Mouse (Mus musculus) limb, embryonic 13.5 days (tissue): ENCODE data around the gene Hoxd11. TPM values are rescaled to one million over a fixed set of nuclear protein-coding genes. Genes with fewer than 3 reads are reported as not detected.

Experiments
- ATAC-seq: fragments of 200-750 bp; cut with Nextera tagmentation; 2 replicates; pipeline ENCODE4 v1.8.0; 2017; ENCODE audit warnings: low read depth, moderate number of reproducible peaks, moderate TSS enrichment; ENCODE audit not compliant: low FRiP score
- H3K27ac ChIP-seq: fragments of 300-500 bp; sonication (generic); 2 replicates; pipeline ENCODE4 v1.5.1; 2015; ENCODE audit warnings: inconsistent platforms, mild to moderate bottlenecking, moderate library complexity
- H3K27me3 ChIP-seq: fragments of 300-500 bp; sonication (generic); 2 replicates; pipeline ENCODE4 v1.6.1; 2015; ENCODE audit warnings: mild to moderate bottlenecking, inconsistent platforms
- H3K36me3 ChIP-seq: fragments of 300-500 bp; sonication (generic); 2 replicates; pipeline ENCODE4 v1.6.1; 2015; ENCODE audit warnings: inconsistent platforms, mild to moderate bottlenecking, moderate library complexity
- H3K4me1 ChIP-seq: fragments of 300-500 bp; sonication (generic); 2 replicates; pipeline ENCODE4 v1.6.1; 2015; ENCODE audit warnings: inconsistent platforms
- H3K4me2 ChIP-seq: fragments of 300-500 bp; sonication (generic); replicated peaks from 2 replicates; pipeline ENCODE4 v1.6.1; 2015; ENCODE audit warnings: inconsistent platforms, mild to moderate bottlenecking, moderate library complexity
- H3K4me3 ChIP-seq: fragments of 300-500 bp; sonication (generic); 2 replicates; pipeline ENCODE4 v1.5.1; 2015; ENCODE audit warnings: moderate library complexity, mild to moderate bottlenecking, inconsistent platforms
- H3K9ac ChIP-seq: fragments of 300-500 bp; sonication (generic); 2 replicates; pipeline ENCODE4 v1.6.1; 2015; ENCODE audit warnings: mild to moderate bottlenecking, inconsistent platforms
- H3K9me3 ChIP-seq: fragments of 300-500 bp; sonication (generic); 2 replicates; pipeline ENCODE4 v1.6.1; 2016; ENCODE audit warnings: inconsistent platforms
- WGBS: fragments of 180-500 bp; shearing (Covaris S2); methylation state at CpG from one replicate; pipeline ENCODE4 v1.1.7; 2015; 5-methylcytosine and 5-hydroxymethylcytosine counted together
- polyA plus RNA-seq: library from polyadenylated mRNA; unstranded; fragments of >200 nt; fragmentation: Nextera tagmentation; extraction: Ambion mirVana; gene quantifications from 2 replicates; pipeline ENCODE4 v1.2.1, GENCODE M21; 2015

Gene Hoxd11
- polyA plus RNA-seq, 1 experiment from 2014 or later: 19.1 TPM

DNA sequence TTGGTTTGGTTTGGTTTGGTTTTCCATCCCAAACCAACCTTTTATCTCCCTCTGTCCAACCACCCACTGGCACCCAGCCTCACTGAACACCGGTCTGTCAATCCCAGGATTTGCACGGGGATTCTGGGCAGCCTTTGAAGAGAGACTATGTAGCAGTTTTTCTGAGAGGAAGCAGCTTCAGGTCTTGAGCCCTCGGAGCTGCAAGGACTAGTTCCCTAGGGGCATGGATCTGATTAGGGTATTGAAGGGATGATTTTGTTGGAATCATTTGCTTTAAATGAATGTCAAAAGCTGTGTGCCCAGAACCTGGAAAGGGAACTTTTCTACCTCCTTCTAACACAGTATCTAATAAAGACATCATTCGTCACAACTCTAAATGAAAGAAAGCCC is 22.7 kb upstream of the Hoxd11 start:
- H3K9ac ChIP-seq: peak overlapping the region; percentile 98
- 5% methylated on average over 4 of the region's 4 CpGs for WGBS
- H3K4me2 ChIP-seq: peak overlapping the region; percentile 74
- H3K9me3 ChIP-seq: no peaks in the 10 kb centered on the region
- ATAC-seq: no peak
- 0 out of 2 replicates have a peak, but pooled peaks cover 2% of the 10 kb centered on the region for H3K36me3 ChIP-seq
- peak overlapping the region; percentile 63 for H3K4me3 ChIP-seq
- peaks cover 45% of the 10 kb centered on the region for H3K27me3 ChIP-seq
- H3K27ac ChIP-seq: peak overlapping the region; percentile 95
- H3K4me1 ChIP-seq: peaks cover 11% of the 10 kb centered on the region; the same call in 1 of the 2 replicates

DNA sequence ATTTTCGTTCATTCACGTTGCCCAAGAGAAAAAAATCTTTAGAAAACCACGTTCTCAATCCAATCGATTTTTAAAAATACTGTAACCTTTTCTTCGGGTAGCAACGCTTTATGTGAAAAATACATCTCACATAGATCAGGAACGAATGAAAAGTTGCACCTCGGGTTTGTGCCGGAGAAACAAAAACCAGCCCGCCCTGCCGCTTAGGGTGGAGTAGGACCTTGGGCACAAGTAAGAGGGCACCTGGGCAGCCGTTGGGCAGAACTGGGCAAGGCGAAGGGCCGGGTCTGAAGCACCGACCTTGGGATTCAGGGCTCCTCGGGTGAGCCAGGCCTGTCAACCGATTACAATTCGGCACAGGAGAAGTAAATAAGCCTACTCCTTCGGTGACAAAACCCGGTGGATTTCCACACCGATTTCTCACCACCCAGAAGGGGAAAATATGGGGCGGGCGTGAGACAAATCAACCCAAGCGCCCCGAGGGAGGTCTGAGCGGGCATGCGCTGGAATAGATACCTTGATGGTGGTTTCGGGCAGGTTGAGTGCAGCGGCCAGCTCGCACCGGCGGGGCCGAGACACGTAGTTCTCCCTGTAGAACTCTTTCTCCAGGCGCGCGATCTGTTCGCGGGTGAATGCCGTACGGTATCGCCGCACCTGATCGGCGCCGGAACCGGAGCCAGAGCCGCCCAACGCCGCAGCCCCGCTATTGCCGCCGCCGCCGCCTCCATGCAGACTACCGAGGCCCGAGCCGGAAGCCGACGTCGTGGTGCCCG is 21.9 kb upstream of the Hoxd11 start:
- Histone ChIP-seq H3K9me3 (no peaks in the 10 kb centered on the region), H3K27me3 (peaks cover 45% of the 10 kb centered on the region), H3K4me2 (peak overlapping the region; percentile 74), H3K4me3 (peak overlapping the region; percentile 63), H3K4me1 (peaks cover 15% of the 10 kb centered on the region; the same call in 1 of the 2 replicates), H3K27ac (peak overlapping the region; percentile 95), H3K9ac (peak overlapping the region; percentile 98), H3K36me3 (0 out of 2 replicates have a peak, but pooled peaks cover 2% of the 10 kb centered on the region)
- ATAC-seq: no peak
- 1% methylated on average over 62 of the region's 62 CpGs for WGBS

DNA sequence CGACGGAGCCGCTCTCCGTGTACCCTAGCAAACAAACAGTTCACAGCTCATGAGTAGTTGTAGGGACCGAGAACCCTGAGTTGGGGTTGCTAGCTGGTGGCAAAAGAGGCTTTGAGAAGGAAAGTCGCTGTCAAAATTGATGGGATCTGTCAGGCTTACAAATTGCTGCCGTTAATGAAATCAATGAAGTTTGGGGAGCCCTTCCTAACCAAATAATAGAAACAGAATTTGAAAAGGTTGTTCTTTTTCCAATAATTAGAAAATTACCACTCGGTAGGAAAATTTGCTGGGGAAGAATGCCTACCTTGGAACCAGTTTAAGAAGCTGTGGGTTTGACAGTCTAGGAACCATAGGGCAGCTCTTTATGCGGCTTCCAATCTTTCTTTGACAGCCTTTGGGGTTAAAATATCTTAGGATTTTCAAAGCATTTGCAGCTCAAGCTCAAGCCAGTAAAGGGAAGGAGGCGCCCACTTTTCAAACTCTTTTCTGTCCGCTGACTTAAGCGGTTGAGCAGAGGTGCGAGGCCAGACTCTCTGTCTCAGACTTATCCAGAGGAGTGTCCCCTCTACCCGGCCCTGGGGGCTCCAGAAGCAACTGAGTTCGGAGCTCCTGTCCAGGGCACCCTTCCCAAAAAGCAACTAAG is 21.2 kb upstream of the Hoxd11 start:
- H3K4me1 ChIP-seq: peaks cover 15% of the 10 kb centered on the region; the same call in 1 of the 2 replicates
- H3K27me3 ChIP-seq: peaks cover 49% of the 10 kb centered on the region
- peak overlapping the region; percentile 95 for H3K27ac ChIP-seq
- WGBS: 2% methylated on average over 15 of the region's 15 CpGs
- no peaks in the 10 kb centered on the region for H3K9me3 ChIP-seq
- no peak for ATAC-seq
- peak overlapping the region; percentile 74 for H3K4me2 ChIP-seq
- peak overlapping the region; percentile 98 for H3K9ac ChIP-seq
- H3K4me3 ChIP-seq: peak overlapping the region; percentile 63
- 0 out of 2 replicates have a peak, but pooled peaks cover 2% of the 10 kb centered on the region for H3K36me3 ChIP-seq

DNA sequence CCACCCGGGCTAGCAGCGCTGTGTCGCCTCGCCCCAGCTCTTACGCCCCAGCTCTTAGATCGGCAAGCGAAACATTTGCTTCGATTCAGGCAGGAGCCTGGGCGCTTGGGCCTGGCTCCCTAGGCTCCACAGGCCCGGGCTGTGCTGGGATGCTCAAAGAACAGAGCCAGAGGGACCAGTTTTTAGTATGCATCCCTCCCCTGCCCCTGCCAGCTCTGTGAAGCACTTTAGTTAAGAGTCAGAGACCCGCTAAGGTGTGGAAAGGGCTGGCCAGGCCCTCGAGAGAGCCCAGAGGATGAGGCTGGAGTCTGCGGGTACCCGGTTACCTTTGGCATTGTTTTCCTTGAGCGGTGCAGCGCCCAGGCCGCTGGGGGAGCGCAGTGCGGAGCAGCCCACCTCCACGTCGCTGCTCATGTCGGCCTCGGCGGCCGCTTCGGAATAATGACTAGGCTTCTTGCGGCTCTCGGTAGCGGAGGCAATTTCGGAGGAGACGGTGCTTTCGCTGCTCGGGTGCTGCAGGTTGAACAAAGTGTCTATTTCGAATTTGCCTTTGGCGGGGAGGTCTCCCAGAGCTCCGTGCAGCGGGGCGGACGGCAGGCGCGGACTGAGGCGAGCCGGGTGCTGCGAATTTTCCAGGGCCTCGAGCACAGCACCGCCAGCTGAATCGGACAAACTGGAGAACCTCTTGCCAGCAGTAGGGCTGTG is 20.5 kb upstream of the Hoxd11 start:
- under 1% methylated on average over 47 of the region's 47 CpGs for WGBS

DNA sequence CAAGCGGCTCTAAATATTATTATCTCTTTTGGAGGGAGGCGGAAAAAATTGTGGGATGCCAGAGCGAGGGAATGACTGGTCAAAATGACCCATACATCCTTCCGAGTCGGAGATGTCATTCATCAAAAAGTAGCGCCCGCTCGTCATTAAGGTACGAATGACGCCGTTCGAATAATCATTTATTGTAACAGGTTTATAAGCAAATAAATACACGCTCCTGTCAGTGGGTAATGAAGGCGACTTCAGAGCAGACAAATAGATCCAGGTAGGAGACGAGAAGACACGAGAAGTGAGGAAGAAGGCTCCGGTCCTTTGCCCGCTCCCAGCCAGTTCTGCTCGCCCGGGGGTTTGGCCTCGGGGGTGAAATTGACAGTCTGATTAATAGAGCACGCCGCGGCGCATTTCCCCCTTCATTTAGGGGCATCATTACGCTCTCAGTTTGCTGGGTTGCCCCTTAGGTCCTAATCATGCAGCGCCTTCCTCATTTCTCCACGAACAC is 19.8 kb upstream of the Hoxd11 start, which contains the start of gene Evx2:
Gene Evx2, minus strand, starts transcription at position 51 of the 499 bp plus-strand sequence.
- no peak for ATAC-seq
- Histone ChIP-seq H3K4me2 (peak within 1 kb of the TSS; percentile 74), H3K27ac (peak within 1 kb of the TSS; percentile 95), H3K27me3 (peaks cover 55% of the 10 kb centered on the region), H3K4me3 (peak within 1 kb of the TSS; percentile 63), H3K9me3 (no peaks in the 10 kb centered on the region), H3K36me3 (0 out of 2 replicates have a peak, but pooled peaks cover 2% of the 10 kb centered on the region), H3K4me1 (peaks cover 17% of the 10 kb centered on the region), H3K9ac (peak within 1 kb of the TSS; percentile 98)
- WGBS: under 1% methylated on average over 28 of the region's 28 CpGs

More for the DNA sequence above, 20.5 kb upstream of the Hoxd11 start:
- H3K4me1 ChIP-seq: peaks cover 15% of the 10 kb centered on the region; the same call in 1 of the 2 replicates
- peak overlapping the region; percentile 74 for H3K4me2 ChIP-seq
- peak overlapping the region; percentile 98 for H3K9ac ChIP-seq
- no peak for ATAC-seq
- no peaks in the 10 kb centered on the region for H3K9me3 ChIP-seq
- 0 out of 2 replicates have a peak, but pooled peaks cover 2% of the 10 kb centered on the region for H3K36me3 ChIP-seq
- peak overlapping the region; percentile 63 for H3K4me3 ChIP-seq
- peak overlapping the region; percentile 95 for H3K27ac ChIP-seq
- H3K27me3 ChIP-seq: peaks cover 53% of the 10 kb centered on the region

DNA sequence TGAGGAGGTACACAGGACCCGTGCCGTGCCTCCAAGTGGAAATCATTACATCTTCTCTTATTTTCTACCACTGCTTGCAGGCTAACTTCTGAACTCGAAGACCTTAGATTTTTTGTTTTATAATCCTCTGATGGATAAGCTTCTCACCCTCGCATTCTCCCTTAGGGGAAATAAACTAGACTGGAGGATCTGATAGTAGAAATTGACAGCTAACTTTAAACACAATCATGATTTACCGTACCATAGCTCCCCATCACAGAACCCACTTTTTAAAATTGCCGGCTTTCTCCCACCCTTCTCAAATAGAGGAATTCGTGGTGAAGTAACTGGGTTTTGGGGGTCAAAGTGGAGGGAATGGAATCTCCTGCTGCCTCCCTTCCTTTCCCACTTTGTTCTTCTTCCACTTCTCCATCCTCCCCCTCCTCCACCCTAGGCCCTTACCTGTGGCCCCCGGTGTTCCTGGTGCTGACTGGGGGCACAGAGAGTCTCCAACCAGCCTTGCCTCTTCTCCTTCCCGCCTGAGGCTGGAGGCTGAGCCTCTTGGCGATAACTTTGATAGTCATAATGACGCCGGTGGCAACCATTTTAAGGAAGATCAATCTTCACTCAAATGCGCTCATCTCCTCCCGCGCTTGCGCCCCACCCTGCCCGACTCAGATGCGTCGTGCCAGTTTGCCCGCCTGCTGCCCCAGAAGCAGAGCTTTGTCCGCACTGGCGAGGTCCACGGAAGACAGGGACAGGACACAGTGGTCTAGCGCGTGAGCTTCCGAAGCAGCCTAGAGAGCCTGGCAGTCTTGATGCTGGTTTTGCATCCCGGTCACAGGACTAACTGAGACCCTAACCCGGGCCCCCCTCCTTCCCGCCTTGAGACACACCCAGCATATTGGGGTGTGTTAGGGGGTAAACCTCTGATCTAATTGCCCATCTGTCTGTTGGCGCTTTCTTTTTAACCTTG is 18.7 kb upstream of the Hoxd11 start:
- H3K27ac ChIP-seq: peak overlapping the region; percentile 95
- peaks cover 16% of the 10 kb centered on the region for H3K4me1 ChIP-seq
- peak overlapping the region; percentile 74 for H3K4me2 ChIP-seq
- WGBS: 1% methylated on average over 30 of the region's 30 CpGs
- H3K36me3 ChIP-seq: 0 out of 2 replicates have a peak, but pooled peaks cover 2% of the 10 kb centered on the region
- peak overlapping the region; percentile 63 for H3K4me3 ChIP-seq
- H3K27me3 ChIP-seq: peaks cover 49% of the 10 kb centered on the region
- no peaks in the 10 kb centered on the region for H3K9me3 ChIP-seq
- ATAC-seq: peak; percentile 42; the same call in 1 of the 2 replicates
- H3K9ac ChIP-seq: peak overlapping the region; percentile 98

DNA sequence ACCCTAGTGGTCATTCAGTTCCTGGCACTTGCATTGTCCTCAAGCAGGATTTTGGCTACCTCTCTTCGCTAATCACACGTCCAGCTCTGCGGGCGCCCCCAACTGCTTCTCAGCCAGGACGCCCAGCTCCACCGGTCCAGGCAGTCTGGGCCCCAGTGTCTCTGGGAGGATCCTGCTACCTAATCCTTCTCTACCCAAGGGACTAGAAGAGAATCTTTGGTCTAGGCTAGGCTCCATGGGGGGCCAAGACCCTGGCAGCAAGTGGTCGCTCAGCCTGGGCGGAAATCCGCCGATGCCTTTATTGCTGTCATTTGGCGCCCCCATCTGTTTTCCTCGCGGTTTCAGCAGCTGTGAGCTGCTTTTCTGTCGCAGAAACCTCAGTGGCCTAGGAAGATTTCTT is 17.7 kb upstream of the Hoxd11 start:
- 0 out of 2 replicates have a peak, but pooled peaks cover 2% of the 10 kb centered on the region for H3K36me3 ChIP-seq
- under 1% methylated on average over 14 of the region's 14 CpGs for WGBS
- H3K4me1 ChIP-seq: peaks cover 16% of the 10 kb centered on the region
- H3K27ac ChIP-seq: peak overlapping the region; percentile 95
- H3K4me3 ChIP-seq: peak overlapping the region; percentile 63
- H3K9ac ChIP-seq: peak overlapping the region; percentile 98
- peak overlapping the region; percentile 74 for H3K4me2 ChIP-seq
- H3K27me3 ChIP-seq: peaks cover 51% of the 10 kb centered on the region
- H3K9me3 ChIP-seq: no peaks in the 10 kb centered on the region
- peak; percentile 38 for ATAC-seq

DNA sequence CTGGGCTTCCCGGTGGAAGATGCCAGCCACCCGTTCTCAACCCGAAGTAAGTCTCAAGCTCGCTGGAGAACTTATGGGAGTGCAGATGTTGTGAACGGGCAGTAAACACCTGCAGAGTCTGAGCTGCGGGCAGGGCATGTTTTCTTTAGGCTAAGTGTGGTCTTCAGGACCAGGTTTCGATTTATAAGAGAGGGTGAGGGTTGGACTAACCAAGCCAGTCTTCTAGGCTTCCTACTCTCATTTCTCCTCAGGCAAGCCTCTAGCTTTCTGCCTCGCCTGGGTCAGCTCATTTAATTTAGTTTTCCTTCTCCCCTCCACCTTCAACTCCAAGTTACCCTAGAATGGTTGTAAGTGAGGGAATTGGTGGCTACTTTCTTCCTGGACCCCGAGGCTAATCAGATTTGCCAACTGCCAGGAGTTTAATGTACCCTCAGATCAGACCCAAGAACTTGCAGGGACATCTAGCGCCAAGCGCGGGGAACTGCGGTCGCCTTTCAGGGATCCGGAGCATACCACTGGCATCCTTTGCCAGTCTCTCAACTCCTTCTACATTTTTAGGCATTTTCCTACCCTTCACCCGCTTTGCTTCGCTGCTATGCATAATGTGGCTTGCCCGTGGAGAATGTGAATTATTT is 15.9 kb upstream of the Hoxd11 start:
- H3K36me3 ChIP-seq: no peaks in the 10 kb centered on the region
- no peak for ATAC-seq
- H3K27me3 ChIP-seq: peaks cover 57% of the 10 kb centered on the region
- peak overlapping the region; percentile 64 for H3K9ac ChIP-seq
- WGBS: 2% methylated on average over 18 of the region's 18 CpGs
- peak overlapping the region; percentile 74 for H3K4me2 ChIP-seq
- no peaks in the 10 kb centered on the region for H3K9me3 ChIP-seq
- H3K27ac ChIP-seq: peak overlapping the region; percentile 85
- peaks cover 16% of the 10 kb centered on the region for H3K4me1 ChIP-seq
- H3K4me3 ChIP-seq: peak overlapping the region; percentile 36

DNA sequence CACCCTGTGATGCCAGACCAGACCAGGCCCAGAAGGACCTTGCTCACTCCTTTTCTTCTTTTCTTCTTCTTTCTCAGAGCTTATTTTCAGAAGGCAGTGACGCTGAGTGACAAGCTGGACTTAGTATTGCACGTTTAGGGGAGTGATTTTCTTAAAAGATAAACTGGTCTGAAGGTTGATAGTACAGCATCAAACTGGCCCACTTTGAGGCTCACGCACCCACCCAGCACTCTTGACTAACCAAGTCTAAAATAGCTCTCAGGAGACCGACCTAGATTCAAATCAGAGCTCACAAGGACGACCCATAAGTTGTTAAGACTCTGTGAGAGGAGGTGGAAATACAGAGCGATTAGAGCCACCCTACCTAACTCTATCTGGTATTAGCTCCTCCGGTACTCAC is 12.9 kb upstream of the Hoxd11 start:
- Histone ChIP-seq H3K27ac (peak overlapping the region; percentile 80), H3K9ac (peak overlapping the region; percentile 75), H3K4me3 (peak overlapping the region; percentile 79)

DNA sequence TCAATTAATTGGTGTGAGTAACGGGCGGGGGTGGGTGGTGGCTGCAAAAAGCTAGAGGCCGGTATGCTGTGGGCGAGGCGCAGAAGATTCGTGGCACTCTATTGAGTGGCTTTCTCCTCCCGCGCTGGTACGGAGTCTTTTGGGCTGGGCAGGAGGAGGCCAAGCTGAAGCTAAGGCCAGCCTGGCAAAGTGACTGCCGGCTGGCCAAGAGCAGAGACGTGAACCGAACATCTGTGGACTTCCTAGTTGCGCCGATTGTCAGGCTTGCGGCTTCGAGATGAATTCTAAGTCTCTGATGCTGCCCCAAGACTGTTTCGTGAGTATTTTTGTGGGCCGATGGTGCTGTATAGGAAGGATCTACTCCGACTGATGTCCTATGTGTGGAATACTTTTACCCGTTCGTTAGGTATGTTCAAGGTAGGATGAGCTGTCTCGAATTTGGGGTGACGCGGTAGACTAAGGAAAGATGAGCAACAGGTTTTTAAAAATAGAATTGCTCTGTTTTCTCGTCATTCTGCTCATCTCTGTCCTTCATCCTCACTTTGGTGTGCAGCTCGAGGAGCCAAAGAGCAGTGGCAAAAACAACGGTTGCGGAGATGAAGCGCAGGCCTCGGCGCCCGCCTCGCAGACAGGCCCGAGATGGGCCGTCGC is 12.0 kb upstream of the Hoxd11 start:
- no peak for ATAC-seq
- 2% methylated on average over 36 of the region's 36 CpGs for WGBS
- Histone ChIP-seq H3K36me3 (peaks cover 7% of the 10 kb centered on the region; the same call in 1 of the 2 replicates), H3K27me3 (peaks cover 54% of the 10 kb centered on the region), H3K9ac (peak overlapping the region; percentile 97), H3K4me2 (peak overlapping the region; percentile 68), H3K4me1 (peaks cover 5% of the 10 kb centered on the region; the same call in 1 of the 2 replicates), H3K9me3 (no peaks in the 10 kb centered on the region), H3K27ac (peak overlapping the region; percentile 96), H3K4me3 (peak overlapping the region; percentile 79)

More for the DNA sequence above, 12.9 kb upstream of the Hoxd11 start:
- WGBS: 6% methylated on average over 7 of the region's 7 CpGs
- Histone ChIP-seq H3K27me3 (peaks cover 58% of the 10 kb centered on the region), H3K9me3 (no peaks in the 10 kb centered on the region), H3K4me1 (peaks cover 11% of the 10 kb centered on the region; the same call in 1 of the 2 replicates), H3K36me3 (peaks cover 7% of the 10 kb centered on the region; the same call in 1 of the 2 replicates), H3K4me2 (peak overlapping the region; percentile 68)
- ATAC-seq: no peak
